ENCODE assay signal across 22 mouse cellular contexts in genomic region chr4:103715568-103715967, GRCm38 (mm10).
A peak's percentile ranks its signal among the peaks of the same experiment; 100 is the strongest.
DNase-seq lines count a peak whose midpoint lies in the region; ATAC-seq and TF ChIP-seq lines count a peak whose summit lies in the region.
"Had no signal": no experiment of that assay in that cellular context is flagged by ENCODE, and none has a peak within 500 bp of the region (broad histone marks: within the 10 kb centered on the region; RNA-seq: fewer than 3 reads in every experiment).

No protein-coding gene starts in this region.

- no peak for TF ChIP-seq POLR2A in kidney, adult 2 months (IDR thresholded peaks at IDR 0.05; ENCODE audit: low read depth, low read length)

- H3K27me3 ChIP-seq in intestine, embryonic 15.5 days (replicated peaks) = no peaks in the 10 kb centered on the region
- H3K27me3 ChIP-seq in intestine, postnatal 0 days (replicated peaks; ENCODE audit: control insufficient read depth, insufficient read depth, low read length) = no peaks in the 10 kb centered on the region
- no peaks in the 10 kb centered on the region for H3K27me3 ChIP-seq in kidney, adult 2 months (replicated peaks; ENCODE audit: control insufficient read depth, insufficient read depth, low read length)
- H3K27me3 ChIP-seq in kidney, embryonic 16.5 days (ENCODE audit: insufficient read depth, low read length) = no peaks in the 10 kb centered on the region
- H3K27me3 ChIP-seq in intestine, embryonic 16.5 days (replicated peaks; ENCODE audit: control insufficient read depth, insufficient read depth, low read length) = no peaks in the 10 kb centered on the region
- H3K27me3 ChIP-seq: CH12.LX, Patski had no signal

- no peaks in the 10 kb centered on the region for H3K9me3 ChIP-seq in intestine, embryonic 15.5 days
- H3K9me3 ChIP-seq in intestine, postnatal 0 days (ENCODE audit: control insufficient read depth) = no peaks in the 10 kb centered on the region
- no peaks in the 10 kb centered on the region for H3K9me3 ChIP-seq in kidney, embryonic 16.5 days (ENCODE audit: low read length)
- H3K9me3 ChIP-seq in intestine, embryonic 16.5 days (ENCODE audit: control insufficient read depth, low read length) = no peaks in the 10 kb centered on the region

- 82% methylated on average over 4 of the region's 4 CpGs for WGBS in intestine, embryonic 15.5 days
- 62% methylated on average over 4 of the region's 4 CpGs for WGBS in intestine, postnatal 0 days
- WGBS in kidney, adult 2 months = 75% methylated on average over 4 of the region's 4 CpGs
- 76% methylated on average over 4 of the region's 4 CpGs for WGBS in kidney, embryonic 16.5 days
- 78% methylated on average over 4 of the region's 4 CpGs for WGBS in intestine, embryonic 16.5 days

- H3K4me3 ChIP-seq in intestine, embryonic 15.5 days (replicated peaks) = no peak overlapping the region
- H3K4me3 ChIP-seq in intestine, postnatal 0 days (ENCODE audit: low read depth, low read length) = no peak overlapping the region
- H3K4me3 ChIP-seq in kidney, adult 2 months (ENCODE audit: insufficient read depth, low read depth, low read length) = no peak overlapping the region
- no peak overlapping the region for H3K4me3 ChIP-seq in kidney, embryonic 16.5 days (ENCODE audit: low read length)
- no peak overlapping the region for H3K4me3 ChIP-seq in intestine, embryonic 16.5 days (ENCODE audit: low read length)

- no peak for TF ChIP-seq CTCF in intestine, postnatal 0 days (IDR thresholded peaks at IDR 0.05; ENCODE audit: low read depth)
- no peak for TF ChIP-seq CTCF in kidney, adult 2 months (conservative IDR thresholded peaks at IDR 0.05; ENCODE audit: insufficient read depth, insufficient read length, low read depth, low read length)

- ATAC-seq in intestine, embryonic 15.5 days = peak; percentile 73; the same call in 1 of the 2 replicates
- no peak for ATAC-seq in intestine, postnatal 0 days
- peak; percentile 71; the same call in 1 of the 2 replicates for ATAC-seq in kidney, embryonic 16.5 days (ENCODE audit: low FRiP score, low TSS enrichment)
- peak; percentile 79; the same call in 1 of the 2 replicates for ATAC-seq in intestine, embryonic 16.5 days
- ATAC-seq: activated CD4-positive, CD25-positive, alpha-beta regulatory T cell, adult 4 months; CD4-positive, CD25-positive, alpha-beta regulatory T cell, adult 4 months; Patski had no signal

- H3K4me2 ChIP-seq in intestine, embryonic 15.5 days (replicated peaks) = no peak overlapping the region
- no peak overlapping the region for H3K4me2 ChIP-seq in intestine, postnatal 0 days (replicated peaks; ENCODE audit: low read depth)
- H3K4me2 ChIP-seq in kidney, embryonic 16.5 days (replicated peaks; ENCODE audit: low read depth, low read length) = no peak overlapping the region
- H3K4me2 ChIP-seq in intestine, embryonic 16.5 days (ENCODE audit: low read depth, low read length) = no peak overlapping the region

- no peaks in the 10 kb centered on the region for H3K4me1 ChIP-seq in intestine, embryonic 15.5 days (replicated peaks)
- no peaks in the 10 kb centered on the region for H3K4me1 ChIP-seq in intestine, postnatal 0 days (replicated peaks; ENCODE audit: control insufficient read depth, insufficient read depth, low read length)
- H3K4me1 ChIP-seq in kidney, adult 2 months (ENCODE audit: control insufficient read depth, insufficient read depth, low read length) = no peaks in the 10 kb centered on the region; the same call in 1 of the 2 replicates
- no peaks in the 10 kb centered on the region for H3K4me1 ChIP-seq in kidney, embryonic 16.5 days (ENCODE audit: insufficient read depth, low read length)
- no peaks in the 10 kb centered on the region for H3K4me1 ChIP-seq in intestine, embryonic 16.5 days (ENCODE audit: control insufficient read depth, insufficient read depth, low read length)

- no peak overlapping the region for H3K27ac ChIP-seq in intestine, embryonic 15.5 days
- H3K27ac ChIP-seq in intestine, postnatal 0 days (ENCODE audit: low read depth, low read length) = no peak overlapping the region
- no peak overlapping the region for H3K27ac ChIP-seq in kidney, adult 2 months (ENCODE audit: insufficient read depth, low read depth, low read length)
- H3K27ac ChIP-seq in kidney, embryonic 16.5 days (ENCODE audit: low read length) = no peak overlapping the region
- no peak overlapping the region for H3K27ac ChIP-seq in intestine, embryonic 16.5 days (ENCODE audit: low read length)

- H3K36me3 ChIP-seq in intestine, embryonic 15.5 days = no peaks in the 10 kb centered on the region
- no peaks in the 10 kb centered on the region for H3K36me3 ChIP-seq in intestine, postnatal 0 days (ENCODE audit: control insufficient read depth, insufficient read depth)
- H3K36me3 ChIP-seq in kidney, adult 2 months (ENCODE audit: control insufficient read depth, insufficient read depth, low read length) = no peaks in the 10 kb centered on the region
- H3K36me3 ChIP-seq in kidney, embryonic 16.5 days (ENCODE audit: insufficient read depth, low read length) = no peaks in the 10 kb centered on the region
- no peaks in the 10 kb centered on the region for H3K36me3 ChIP-seq in intestine, embryonic 16.5 days (ENCODE audit: control insufficient read depth, insufficient read depth, low read length)
- H3K36me3 ChIP-seq: G1E had no signal

- DNase-seq in kidney, adult 2 months = peak; percentile 8
- no peak for DNase-seq in kidney, adult 8-10 months
- DNase-seq in kidney, postnatal 25 days = no peak
- no peak for DNase-seq in lung, postnatal 25 days (ENCODE audit: low spot score)
- DNase-seq: adrenal gland, adult 2 months; adrenal gland, adult 8-10 months; adrenal gland, postnatal 10 days; adrenal gland, postnatal 14 days; adrenal gland, postnatal 25 days; adrenal gland, postnatal 36 days; B cell, adult 2 months; cerebellum, adult 11 months; cerebellum, adult 11-12 months had no signal

- H3K9ac ChIP-seq in intestine, embryonic 15.5 days = no peak overlapping the region
- H3K9ac ChIP-seq in intestine, postnatal 0 days (ENCODE audit: low read depth, low read length) = no peak overlapping the region
- no peak overlapping the region for H3K9ac ChIP-seq in kidney, embryonic 16.5 days (replicated peaks; ENCODE audit: low read length)
- no peak overlapping the region for H3K9ac ChIP-seq in intestine, embryonic 16.5 days (ENCODE audit: low read depth, low read length)
